9 mouse cellular contexts compared by ENCODE assay signal in genomic region chr5:143684911-143685390, GRCm38 (mm10).
"Had no signal": no experiment of that assay in that cellular context is flagged by ENCODE, and none has a peak within 500 bp of the region (broad histone marks: within the 10 kb centered on the region; RNA-seq: fewer than 3 reads in every experiment).

No protein-coding gene starts in this region.

- ATAC-seq: midbrain, embryonic 15.5 days had no signal

- H3K27ac ChIP-seq: liver, embryonic 15.5 days; midbrain, embryonic 15.5 days; neural tube, embryonic 12.5 days had no signal

- H3K4me2 ChIP-seq: limb, embryonic 12.5 days; liver, embryonic 15.5 days; midbrain, embryonic 15.5 days; neural tube, embryonic 12.5 days had no signal

- H3K27me3 ChIP-seq: limb, embryonic 12.5 days; liver, embryonic 15.5 days; midbrain, embryonic 15.5 days; neural tube, embryonic 12.5 days had no signal

- H3K36me3 ChIP-seq: midbrain, embryonic 15.5 days had no signal

- H3K4me1 ChIP-seq: midbrain, embryonic 15.5 days; neural tube, embryonic 12.5 days had no signal

- H3K9me3 ChIP-seq: limb, embryonic 12.5 days; liver, embryonic 15.5 days; midbrain, embryonic 15.5 days; neural tube, embryonic 12.5 days had no signal

- H3K9ac ChIP-seq: limb, embryonic 12.5 days; liver, embryonic 15.5 days; midbrain, embryonic 15.5 days; neural tube, embryonic 12.5 days had no signal

- DNase-seq: kidney, postnatal 25 days; lung, adult 2 months; lung, postnatal 14 days; thymus, adult 18-20 months; thymus, postnatal 14 days had no signal

- H3K4me3 ChIP-seq: limb, embryonic 12.5 days; liver, embryonic 15.5 days; midbrain, embryonic 15.5 days; neural tube, embryonic 12.5 days had no signal
